8 mouse cellular contexts compared by ENCODE assay signal in the genomic region with DNA sequence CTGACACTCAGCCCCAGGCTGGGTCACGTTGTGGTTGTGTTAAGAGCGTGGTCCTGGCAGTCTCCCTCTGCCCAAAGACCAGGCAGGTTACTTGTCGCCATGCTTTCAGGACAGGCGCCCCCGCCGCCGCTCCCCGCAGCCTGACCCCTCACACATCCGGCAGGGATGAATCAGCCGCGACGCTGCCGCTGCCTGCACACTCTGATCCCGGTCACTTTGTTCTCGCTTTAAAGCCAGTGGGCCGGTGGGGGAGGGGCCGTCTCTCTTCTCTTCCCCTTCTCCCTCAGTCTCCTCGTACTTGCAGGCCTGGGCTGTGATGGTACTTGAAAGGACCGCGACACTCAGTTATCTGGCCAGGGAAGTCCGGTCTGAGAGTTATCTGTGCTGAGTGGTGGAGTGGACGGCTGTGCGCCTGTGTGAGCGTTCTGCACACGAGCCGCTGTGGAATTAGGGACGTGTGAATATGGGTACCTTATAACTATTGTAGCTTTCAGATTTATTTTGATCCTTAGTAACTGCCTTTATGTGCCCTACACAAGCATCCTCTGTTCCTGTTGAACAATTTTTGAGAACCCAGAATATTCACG.
DNase-seq lines count a peak whose midpoint lies in the region; ATAC-seq lines count a peak whose summit lies in the region.

No protein-coding gene starts in this region.

- H3K4me3 ChIP-seq in forebrain, embryonic 11.5 days (ENCODE audit: low read depth, low read length) = peak overlapping the region; percentile 18
- H3K4me3 ChIP-seq in limb, embryonic 15.5 days = peak overlapping the region; percentile 4; the same call in 1 of the 2 replicates
- peak overlapping the region; percentile 1 for H3K4me3 ChIP-seq in stomach, embryonic 14.5 days (ENCODE audit: low read depth, low read length)

- DNase-seq in layer of hippocampus, adult 11-12 months (ENCODE audit: low spot score) = peak; percentile 9
- DNase-seq in layer of hippocampus, adult 18-20 months (ENCODE audit: low spot score in 2 of 2) = no peak
- peak; percentile 63 for DNase-seq in adrenal gland, postnatal 25 days
- DNase-seq in forebrain, embryonic 11.5 days (ENCODE audit: low spot score) = peak; percentile 79
- no peak for DNase-seq in layer of hippocampus, postnatal 25 days (ENCODE audit: extremely low spot score in 1 of 2, low spot score in 1 of 2)
- no peak for DNase-seq in thymus, postnatal 25 days

- H3K36me3 ChIP-seq in forebrain, embryonic 11.5 days (ENCODE audit: control insufficient read depth, insufficient read depth, low read length) = no peaks in the 10 kb centered on the region
- H3K36me3 ChIP-seq in limb, embryonic 15.5 days = no peaks in the 10 kb centered on the region
- no peaks in the 10 kb centered on the region for H3K36me3 ChIP-seq in stomach, embryonic 14.5 days (ENCODE audit: control insufficient read depth, insufficient read depth, low read length)

- no peak for ATAC-seq in forebrain, embryonic 11.5 days (replicated peaks; ENCODE audit: low FRiP score)
- ATAC-seq in limb, embryonic 15.5 days (ENCODE audit: insufficient number of reproducible peaks, low FRiP score, low TSS enrichment, low read depth) = no peak
- ATAC-seq in stomach, embryonic 14.5 days (ENCODE audit: insufficient number of reproducible peaks, insufficient read depth, low FRiP score, low read depth) = no peak; the same call in 1 of the 2 replicates

- H3K27ac ChIP-seq in forebrain, embryonic 11.5 days (ENCODE audit: low read depth, low read length) = peak overlapping the region; percentile 1; the same call in 1 of the 2 replicates
- no peak overlapping the region for H3K27ac ChIP-seq in limb, embryonic 15.5 days
- H3K27ac ChIP-seq in stomach, embryonic 14.5 days (ENCODE audit: low read length) = no peak overlapping the region

- H3K4me2 ChIP-seq in forebrain, embryonic 11.5 days (ENCODE audit: low read depth, low read length, severe bottlenecking) = peak overlapping the region; percentile 98
- H3K4me2 ChIP-seq in limb, embryonic 15.5 days = peak overlapping the region; percentile 32; the same call in 1 of the 2 replicates
- H3K4me2 ChIP-seq in stomach, embryonic 14.5 days (replicated peaks; ENCODE audit: low read depth, low read length) = peak overlapping the region; percentile 31

- peaks cover 7% of the 10 kb centered on the region; the same call in 1 of the 2 replicates for H3K9me3 ChIP-seq in forebrain, embryonic 11.5 days (ENCODE audit: control insufficient read depth, low read length)
- H3K9me3 ChIP-seq in limb, embryonic 15.5 days = no peaks in the 10 kb centered on the region
- H3K9me3 ChIP-seq in stomach, embryonic 14.5 days (ENCODE audit: control insufficient read depth, low read depth, low read length) = peaks cover 5% of the 10 kb centered on the region; the same call in 1 of the 2 replicates

- peak overlapping the region; percentile 49 for H3K9ac ChIP-seq in forebrain, embryonic 11.5 days (ENCODE audit: low read length)
- H3K9ac ChIP-seq in limb, embryonic 15.5 days = no peak overlapping the region
- no peak overlapping the region for H3K9ac ChIP-seq in stomach, embryonic 14.5 days (replicated peaks; ENCODE audit: low read depth, low read length)

- peaks cover 23% of the 10 kb centered on the region for H3K27me3 ChIP-seq in forebrain, embryonic 11.5 days (ENCODE audit: control insufficient read depth, insufficient read depth, low read length)
- H3K27me3 ChIP-seq in limb, embryonic 15.5 days = peaks cover 53% of the 10 kb centered on the region
- H3K27me3 ChIP-seq in stomach, embryonic 14.5 days (ENCODE audit: control insufficient read depth, insufficient read depth, low read length) = peaks cover 38% of the 10 kb centered on the region

- H3K4me1 ChIP-seq in forebrain, embryonic 11.5 days (replicated peaks; ENCODE audit: control insufficient read depth, insufficient read depth, low read length) = peaks cover 32% of the 10 kb centered on the region
- H3K4me1 ChIP-seq in limb, embryonic 15.5 days = peaks cover 31% of the 10 kb centered on the region
- peaks cover 18% of the 10 kb centered on the region for H3K4me1 ChIP-seq in stomach, embryonic 14.5 days (ENCODE audit: control insufficient read depth, insufficient read depth, low read length)

- 8% methylated on average over 28 of the region's 28 CpGs for WGBS in forebrain, embryonic 11.5 days
- 9% methylated on average over 28 of the region's 28 CpGs for whole genome bisulfite sequencing in limb, embryonic 15.5 days
- 8% methylated on average over 28 of the region's 28 CpGs for WGBS in stomach, embryonic 14.5 days

Comparison
In these comparisons a context has a peak if more than half of its experiments do, and no peak if none do; other contexts are left out.
1. DNase-seq: peak in layer of hippocampus, adult 11-12 months (single experiment), adrenal gland, postnatal 25 days (single experiment) and forebrain, embryonic 11.5 days (single experiment); none in layer of hippocampus, adult 18-20 months (0 of 2), layer of hippocampus, postnatal 25 days (0 of 2) and thymus, postnatal 25 days (single experiment).
2. H3K4me2 ChIP-seq: peak in every context shown above with its lines; median percentile 98 in forebrain, embryonic 11.5 days; 32 in limb, embryonic 15.5 days; 31 in stomach, embryonic 14.5 days.
3. Peak in every context shown above with its lines, with median percentiles within 50 percentile points of each other: H3K4me3 ChIP-seq.